Mouse (Mus musculus) lung, postnatal 25 days (tissue): Measurements from ENCODE around the gene Cenpt.
A peak's percentile ranks its signal among the peaks of the same experiment; 100 is the strongest.
"Not testable (repeated sequence)": the region's sequence is repeated elsewhere in the genome, so short reads cannot be mapped to it uniquely, and the experiment has no call there.

Source experiments
- DNase-seq: peaks from one replicate; pipeline ENCODE4 v3.0.0; 2022; ENCODE audit warnings: low spot score

Gene Cenpt

GRCm38 (mm10) chr8:105854303-105854702 lies 1.2 kb upstream of the Cenpt start:
- no peak for DNase-seq

- DNase-seq, result no peak
Observed at GRCm38 (mm10) chr8:105852146-105852729, 840 bp downstream of the Cenpt start.

- peak; percentile 92 for DNase-seq
Observed at GRCm38 (mm10) chr8:105851651-105852143, 1.4 kb downstream of the Cenpt start.

GRCm38 (mm10) chr8:105850611-105851010 lies 2.5 kb downstream of the Cenpt start:
- no peak for DNase-seq

GRCm38 (mm10) chr8:105850014-105850413 lies 3.1 kb downstream of the Cenpt start:
- DNase-seq, result no peak

GRCm38 (mm10) chr8:105846678-105847077 lies 6.4 kb downstream of the Cenpt start:
- DNase-seq, result no peak

- no peak for DNase-seq
Observed at GRCm38 (mm10) chr8:105839209-105839608, 13.9 kb downstream of the Cenpt start.

- no peak for DNase-seq
Observed at GRCm38 (mm10) chr8:105836991-105837390, 16.1 kb downstream of the Cenpt start.

- DNase-seq, result peak; percentile 85
Observed at GRCm38 (mm10) chr8:105835318-105835717, 17.8 kb downstream of the Cenpt start.

GRCm38 (mm10) chr8:105833740-105834139 lies 19.3 kb downstream of the Cenpt start:
- not testable (repeated sequence) for DNase-seq

GRCm38 (mm10) chr8:105826861-105827848 lies 25.9 kb downstream of the Cenpt start, which contains the start of the genes Ranbp10 and Tsnaxip1:
TSS of gene Ranbp10 (minus strand) at chr8:105827350.
TSS of gene Tsnaxip1 (plus strand) at chr8:105827731.
- peak; percentile 100 for DNase-seq

- DNase-seq, result no peak
Observed at GRCm38 (mm10) chr8:105826379-105826778, 26.7 kb downstream of the Cenpt start.

GRCm38 (mm10) chr8:105825506-105825905 lies 27.6 kb downstream of the Cenpt start:
- DNase-seq, result no peak

GRCm38 (mm10) chr8:105820925-105821324 lies 32.2 kb downstream of the Cenpt start:
- DNase-seq, result no peak

GRCm38 (mm10) chr8:105819659-105820058 lies 33.4 kb downstream of the Cenpt start:
- no peak for DNase-seq

- DNase-seq, result no peak
Observed at GRCm38 (mm10) chr8:105813241-105813640, 39.8 kb downstream of the Cenpt start.

GRCm38 (mm10) chr8:105812511-105812910 lies 40.6 kb downstream of the Cenpt start:
- no peak for DNase-seq

GRCm38 (mm10) chr8:105811543-105811942 lies 41.5 kb downstream of the Cenpt start:
- DNase-seq, result no peak

- no peak for DNase-seq
Observed at GRCm38 (mm10) chr8:105811061-105811460, 42.0 kb downstream of the Cenpt start.

GRCm38 (mm10) chr8:105810245-105810786 lies 42.8 kb downstream of the Cenpt start:
- no peak for DNase-seq

- DNase-seq, result no peak
Observed at GRCm38 (mm10) chr8:105808480-105808879, 44.6 kb downstream of the Cenpt start.

- DNase-seq, result no peak
Observed at GRCm38 (mm10) chr8:105807766-105808165, 45.3 kb downstream of the Cenpt start.

- DNase-seq, result no peak
Observed at GRCm38 (mm10) chr8:105805964-105806363, 47.1 kb downstream of the Cenpt start.
